Mouse (Mus musculus) neural tube, embryonic 15.5 days (tissue): ENCODE results near the gene Ubtd1. TPM values are rescaled to one million over a fixed set of nuclear protein-coding genes. Genes with fewer than 3 reads are reported as not detected.
A peak's percentile ranks its signal among the peaks of the same experiment; 100 is the strongest.

ENCODE experiments used
- ATAC-seq: fragments of 200-750 bp; cut with Nextera tagmentation; 2 replicates; pipeline ENCODE4 v1.8.0; 2017; ENCODE audit warnings: mild to moderate bottlenecking, moderate TSS enrichment, moderate library complexity; ENCODE audit not compliant: low FRiP score
- H3K27ac ChIP-seq: fragments of 300-500 bp; sonication (generic); replicated peaks from 2 replicates; pipeline ENCODE4 v1.5.1; 2015; ENCODE audit warnings: mild to moderate bottlenecking, inconsistent platforms
- H3K27me3 ChIP-seq: fragments of 300-500 bp; sonication (generic); replicated peaks from 2 replicates; pipeline ENCODE4 v1.6.1; 2015; ENCODE audit warnings: inconsistent platforms
- H3K36me3 ChIP-seq: fragments of 300-500 bp; sonication (generic); 2 replicates; pipeline ENCODE4 v1.6.1; 2015; ENCODE audit warnings: inconsistent platforms
- H3K4me1 ChIP-seq: fragments of 300-500 bp; sonication (generic); 2 replicates; pipeline ENCODE4 v1.6.1; 2015; ENCODE audit warnings: inconsistent platforms
- H3K4me2 ChIP-seq: fragments of 300-500 bp; sonication (generic); 2 replicates; pipeline ENCODE4 v1.6.1; 2015; ENCODE audit warnings: inconsistent platforms, mild to moderate bottlenecking, moderate library complexity
- H3K4me3 ChIP-seq: fragments of 300-500 bp; sonication (generic); replicated peaks from 2 replicates; pipeline ENCODE4 v1.5.1; 2015; ENCODE audit warnings: mild to moderate bottlenecking, inconsistent platforms
- H3K9ac ChIP-seq: fragments of 300-500 bp; sonication (generic); replicated peaks from 2 replicates; pipeline ENCODE4 v1.6.1; 2015; ENCODE audit warnings: mild to moderate bottlenecking, inconsistent platforms
- H3K9me3 ChIP-seq: fragments of 300-500 bp; sonication (generic); replicated peaks from 2 replicates; pipeline ENCODE4 v1.6.1; 2016; ENCODE audit warnings: inconsistent platforms
- WGBS: fragments of 180-500 bp; shearing (Covaris S2); methylation state at CpG from one replicate; pipeline ENCODE4 v1.1.7; 2015; ENCODE audit warnings: mixed read lengths; 5-methylcytosine and 5-hydroxymethylcytosine counted together
- polyA plus RNA-seq: library from polyadenylated mRNA; unstranded; fragments of >200 nt; fragmentation: Nextera tagmentation; extraction: Ambion mirVana; gene quantifications from 2 replicates; pipeline ENCODE4 v1.2.1, GENCODE M21; 2015

Gene Ubtd1
- polyA plus RNA-seq, 1 experiment from 2014 or later: 14.5 TPM

- Histone ChIP-seq H3K9ac (peak overlapping the region; percentile 86), H3K4me3 (peak overlapping the region; percentile 96), H3K27ac (peak overlapping the region; percentile 91), H3K9me3 (no peaks in the 10 kb centered on the region), H3K27me3 (peaks cover 11% of the 10 kb centered on the region), H3K4me2 (peak overlapping the region; percentile 93), H3K4me1 (peaks cover 42% of the 10 kb centered on the region), H3K36me3 (no peaks in the 10 kb centered on the region)
- no peak for ATAC-seq
- WGBS: under 1% methylated on average over 16 of the region's 16 CpGs
These were observed 1.1 kb upstream of the Ubtd1 start for GRCm38 (mm10) chr19:41980422-41980818.

DNA sequence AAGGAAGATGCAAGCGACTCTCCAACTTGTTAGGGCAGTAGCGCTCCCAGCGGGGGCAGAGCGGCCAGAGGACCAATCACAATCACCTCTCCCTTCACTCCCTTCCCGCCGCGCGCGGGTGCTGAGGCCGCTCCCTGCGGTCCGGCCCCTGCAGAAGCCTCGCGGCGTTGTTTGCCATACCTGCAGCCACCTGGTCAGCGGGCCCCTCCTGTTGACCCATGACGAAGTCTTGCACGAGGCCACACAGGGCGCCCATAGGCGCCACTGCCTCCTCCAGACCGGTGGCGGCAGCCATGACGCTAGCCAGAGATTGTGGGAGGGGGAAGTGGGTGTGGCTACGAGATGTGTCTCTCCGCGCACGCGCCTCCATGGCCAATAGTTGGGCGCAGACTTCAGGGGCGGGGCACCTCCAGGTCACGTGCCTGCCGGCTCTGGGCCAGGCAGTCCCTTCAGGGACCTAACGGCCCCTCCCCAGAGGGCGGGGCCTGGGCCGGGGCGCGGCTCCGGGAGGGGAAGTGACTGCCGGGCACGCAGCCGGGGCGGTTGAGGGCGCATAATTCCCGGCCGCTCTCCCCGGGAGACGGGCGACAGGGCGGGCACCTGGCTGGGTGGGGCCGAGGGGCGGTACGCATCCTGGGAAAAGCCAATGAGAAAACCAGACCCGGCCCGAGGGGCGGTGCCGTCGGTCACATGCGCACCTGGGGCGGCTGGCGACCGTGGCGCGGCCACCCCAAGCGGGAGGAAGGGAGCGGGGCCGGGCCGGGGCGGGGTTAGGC lies 556 bp upstream of the Ubtd1 start, which contains the start of gene Mms19:
Gene Mms19 (minus strand): TSS at position 339 of the 776 bp plus-strand sequence.
- peak; percentile 94 for ATAC-seq
- Histone ChIP-seq H3K27ac (peak within 1 kb of the TSS; percentile 91), H3K4me3 (peak within 1 kb of the TSS; percentile 96), H3K4me2 (peak within 1 kb of the TSS; percentile 93), H3K9ac (peak within 1 kb of the TSS; percentile 86), H3K36me3 (no peaks in the 10 kb centered on the region), H3K4me1 (peaks cover 42% of the 10 kb centered on the region), H3K9me3 (no peaks in the 10 kb centered on the region), H3K27me3 (peaks cover 11% of the 10 kb centered on the region)
- WGBS: under 1% methylated on average over 58 of the region's 68 CpGs

DNA sequence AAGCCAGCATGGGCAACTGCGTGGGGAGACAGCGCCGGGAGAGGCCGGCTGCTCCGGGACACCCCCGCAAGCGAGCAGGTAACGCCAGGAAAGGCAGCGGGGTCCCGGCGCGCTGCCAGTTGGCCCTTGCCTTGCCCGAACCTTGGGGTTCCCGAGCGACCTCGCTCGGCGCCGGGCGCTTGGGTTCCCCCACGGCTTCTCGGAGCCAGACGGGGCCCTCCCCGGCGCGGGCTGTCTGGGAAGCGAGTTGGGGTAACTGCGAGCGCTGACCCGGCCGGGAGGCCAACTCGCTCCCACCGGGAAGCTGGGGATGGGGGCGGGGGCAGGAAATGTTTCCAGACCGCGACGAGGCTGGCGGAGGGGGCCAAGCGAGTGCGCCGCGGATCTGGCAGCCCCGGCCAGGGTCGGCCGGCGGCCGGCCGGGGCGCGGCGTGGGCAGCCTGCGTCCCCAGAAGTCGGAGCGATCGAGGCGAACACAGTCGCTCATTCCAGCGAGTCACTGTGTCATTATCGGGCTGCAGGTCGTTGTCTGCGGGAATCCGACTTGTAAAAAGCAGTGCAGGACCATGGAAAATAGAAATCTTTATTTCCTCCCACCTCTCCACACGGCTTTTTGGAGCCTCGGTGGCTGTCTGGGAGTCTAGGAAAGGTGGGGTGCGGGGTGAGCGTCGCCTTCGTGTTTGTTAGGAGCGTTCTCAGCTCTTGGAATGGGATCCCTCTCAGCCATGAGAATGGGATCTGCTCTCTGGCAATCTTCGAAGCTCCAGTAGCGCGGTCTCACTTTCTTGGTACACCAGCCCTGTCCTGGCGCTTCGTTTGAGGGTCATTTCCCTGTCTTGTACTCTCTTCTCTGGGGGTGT lies 598 bp downstream of the Ubtd1 start:
- H3K27ac ChIP-seq: peak overlapping the region; percentile 91
- H3K4me2 ChIP-seq: peak overlapping the region; percentile 93
- WGBS: 1% methylated on average over 73 of the region's 74 CpGs
- H3K4me3 ChIP-seq: peak overlapping the region; percentile 96
- ATAC-seq: no peak
- peak overlapping the region; percentile 61 for H3K9ac ChIP-seq
- peaks cover 37% of the 10 kb centered on the region for H3K4me1 ChIP-seq
- H3K36me3 ChIP-seq: no peaks in the 10 kb centered on the region
- no peaks in the 10 kb centered on the region for H3K9me3 ChIP-seq
- H3K27me3 ChIP-seq: peaks cover 11% of the 10 kb centered on the region

- Histone ChIP-seq H3K9me3 (no peaks in the 10 kb centered on the region), H3K9ac (peak overlapping the region; percentile 61), H3K4me3 (peak overlapping the region; percentile 96), H3K4me1 (peaks cover 34% of the 10 kb centered on the region), H3K27ac (0 out of 2 replicates have a peak overlapping the region, but pooled peaks have one; percentile 91), H3K27me3 (peaks cover 11% of the 10 kb centered on the region), H3K4me2 (peak overlapping the region; percentile 93), H3K36me3 (no peaks in the 10 kb centered on the region)
- 7% methylated on average over 4 of the region's 4 CpGs for WGBS
- ATAC-seq: no peak
These were observed 1.2 kb downstream of the Ubtd1 start for GRCm38 (mm10) chr19:41982791-41983150.

DNA sequence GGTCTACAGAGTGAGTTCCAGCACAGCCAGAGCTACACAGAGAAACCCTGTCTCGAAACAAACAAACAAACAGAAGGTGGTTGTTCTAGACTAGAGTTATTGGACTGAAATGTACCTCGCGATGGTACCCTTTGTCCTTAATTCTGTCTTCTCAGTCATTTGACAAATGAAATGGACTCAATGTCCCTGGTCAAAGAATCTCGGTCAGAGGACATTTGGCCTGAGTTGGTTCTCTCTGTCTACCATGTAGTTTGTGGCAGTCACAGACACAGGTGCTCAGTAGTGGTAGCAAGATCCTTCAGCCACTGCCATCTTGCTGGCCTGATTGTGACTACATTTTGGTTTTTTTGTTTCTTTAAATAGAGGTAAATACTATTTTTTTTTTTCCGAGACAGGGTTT lies 4.4 kb downstream of the Ubtd1 start:
- H3K27me3 ChIP-seq: peaks cover 11% of the 10 kb centered on the region
- 92% methylated on average over 5 of the region's 5 CpGs for WGBS
- peaks cover 13% of the 10 kb centered on the region for H3K4me1 ChIP-seq
- no peaks in the 10 kb centered on the region for H3K9me3 ChIP-seq
- no peak for ATAC-seq
- H3K9ac ChIP-seq: no peak overlapping the region
- no peak overlapping the region for H3K27ac ChIP-seq
- no peaks in the 10 kb centered on the region for H3K36me3 ChIP-seq
- no peak overlapping the region for H3K4me3 ChIP-seq
- no peak overlapping the region for H3K4me2 ChIP-seq

- no peak overlapping the region for H3K27ac ChIP-seq
- no peak overlapping the region for H3K4me3 ChIP-seq
- H3K4me2 ChIP-seq: no peak overlapping the region
- ATAC-seq: no peak
- H3K9ac ChIP-seq: no peak overlapping the region
- H3K36me3 ChIP-seq: no peaks in the 10 kb centered on the region
- no peaks in the 10 kb centered on the region for H3K9me3 ChIP-seq
- 94% methylated on average over 4 of the region's 4 CpGs for WGBS
- peaks cover 22% of the 10 kb centered on the region for H3K4me1 ChIP-seq
- peaks cover 11% of the 10 kb centered on the region for H3K27me3 ChIP-seq
These were observed 5.6 kb downstream of the Ubtd1 start for GRCm38 (mm10) chr19:41987206-41987605.

GRCm38 (mm10) chr19:41989810-41990209 lies 8.2 kb downstream of the Ubtd1 start:
- ATAC-seq: no peak
- Histone ChIP-seq H3K36me3 (no peaks in the 10 kb centered on the region), H3K9me3 (no peaks in the 10 kb centered on the region), H3K27ac (no peak overlapping the region), H3K4me2 (no peak overlapping the region), H3K9ac (no peak overlapping the region), H3K4me1 (peaks cover 17% of the 10 kb centered on the region), H3K27me3 (no peaks in the 10 kb centered on the region), H3K4me3 (no peak overlapping the region)
- WGBS: 83% methylated on average over 6 of the region's 6 CpGs

GRCm38 (mm10) chr19:41991926-41992477 lies 10.4 kb downstream of the Ubtd1 start:
- no peaks in the 10 kb centered on the region for H3K27me3 ChIP-seq
- no peak overlapping the region for H3K4me3 ChIP-seq
- H3K27ac ChIP-seq: 0 out of 2 replicates have a peak overlapping the region, but pooled peaks have one; percentile 15
- peaks cover 17% of the 10 kb centered on the region for H3K4me1 ChIP-seq
- no peaks in the 10 kb centered on the region for H3K9me3 ChIP-seq
- 27% methylated on average over 6 of the region's 6 CpGs for WGBS
- H3K9ac ChIP-seq: no peak overlapping the region
- ATAC-seq: no peak
- H3K36me3 ChIP-seq: no peaks in the 10 kb centered on the region
- H3K4me2 ChIP-seq: no peak overlapping the region

DNA sequence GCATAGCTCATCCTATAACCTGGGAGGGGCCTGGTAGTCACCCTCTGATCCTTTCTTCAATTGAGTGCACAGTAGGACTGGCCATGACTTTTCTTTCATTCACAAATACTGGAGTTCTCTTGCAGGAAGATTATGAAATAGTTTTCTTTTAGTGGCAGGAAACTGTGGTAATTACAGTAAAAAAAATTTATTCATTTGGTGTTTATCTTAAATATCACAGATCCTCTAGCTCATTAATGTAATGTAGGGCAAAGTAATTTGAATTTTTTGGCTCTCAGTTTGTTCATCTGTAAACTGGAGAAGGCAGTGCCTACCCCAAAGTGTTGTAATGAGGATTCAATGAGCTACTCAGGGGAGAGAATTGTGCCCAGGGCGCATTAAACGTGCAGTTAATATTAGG lies 11.4 kb downstream of the Ubtd1 start:
- Histone ChIP-seq H3K4me1 (peaks cover 17% of the 10 kb centered on the region), H3K36me3 (no peaks in the 10 kb centered on the region), H3K27ac (no peak overlapping the region), H3K4me2 (no peak overlapping the region), H3K9ac (no peak overlapping the region), H3K27me3 (no peaks in the 10 kb centered on the region), H3K4me3 (no peak overlapping the region), H3K9me3 (no peaks in the 10 kb centered on the region)
- no peak for ATAC-seq
- WGBS: 72% methylated on average over 2 of the region's 2 CpGs

GRCm38 (mm10) chr19:41993484-41993883 lies 11.9 kb downstream of the Ubtd1 start:
- Histone ChIP-seq H3K36me3 (no peaks in the 10 kb centered on the region), H3K27me3 (no peaks in the 10 kb centered on the region), H3K4me3 (no peak overlapping the region), H3K9me3 (no peaks in the 10 kb centered on the region), H3K4me1 (peaks cover 17% of the 10 kb centered on the region), H3K27ac (no peak overlapping the region), H3K9ac (no peak overlapping the region), H3K4me2 (no peak overlapping the region)
- no peak for ATAC-seq
- WGBS: 80% methylated on average over 6 of the region's 6 CpGs

DNA sequence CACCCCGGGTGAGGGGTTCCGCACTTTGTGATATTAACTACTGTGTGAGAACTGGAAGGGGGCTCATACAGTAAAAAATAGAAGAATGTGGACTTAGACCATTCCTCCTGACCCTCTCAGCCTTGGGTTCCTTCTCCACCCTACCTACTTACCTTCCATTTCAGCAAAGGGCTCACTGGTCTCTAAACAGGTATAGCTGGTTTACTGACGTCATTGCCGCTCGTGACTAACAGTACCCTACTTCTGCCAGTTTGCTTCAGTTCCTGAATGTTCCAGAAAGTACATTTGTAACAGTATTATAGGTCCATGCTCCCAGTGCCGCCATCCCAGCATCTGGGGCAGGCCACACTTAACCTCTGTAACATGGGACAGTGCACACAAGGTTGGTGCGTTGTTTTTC lies 12.5 kb downstream of the Ubtd1 start:
- H3K36me3 ChIP-seq: no peaks in the 10 kb centered on the region
- 91% methylated on average over 7 of the region's 7 CpGs for WGBS
- ATAC-seq: no peak

More for the DNA sequence above, 12.5 kb downstream of the Ubtd1 start:
- Histone ChIP-seq H3K27me3 (no peaks in the 10 kb centered on the region), H3K4me2 (no peak overlapping the region), H3K4me3 (no peak overlapping the region), H3K4me1 (peaks cover 17% of the 10 kb centered on the region), H3K27ac (no peak overlapping the region), H3K9ac (no peak overlapping the region), H3K9me3 (no peaks in the 10 kb centered on the region)
